Mouse (Mus musculus): ENCODE measurements around the gene Tmem86b.

DNA sequence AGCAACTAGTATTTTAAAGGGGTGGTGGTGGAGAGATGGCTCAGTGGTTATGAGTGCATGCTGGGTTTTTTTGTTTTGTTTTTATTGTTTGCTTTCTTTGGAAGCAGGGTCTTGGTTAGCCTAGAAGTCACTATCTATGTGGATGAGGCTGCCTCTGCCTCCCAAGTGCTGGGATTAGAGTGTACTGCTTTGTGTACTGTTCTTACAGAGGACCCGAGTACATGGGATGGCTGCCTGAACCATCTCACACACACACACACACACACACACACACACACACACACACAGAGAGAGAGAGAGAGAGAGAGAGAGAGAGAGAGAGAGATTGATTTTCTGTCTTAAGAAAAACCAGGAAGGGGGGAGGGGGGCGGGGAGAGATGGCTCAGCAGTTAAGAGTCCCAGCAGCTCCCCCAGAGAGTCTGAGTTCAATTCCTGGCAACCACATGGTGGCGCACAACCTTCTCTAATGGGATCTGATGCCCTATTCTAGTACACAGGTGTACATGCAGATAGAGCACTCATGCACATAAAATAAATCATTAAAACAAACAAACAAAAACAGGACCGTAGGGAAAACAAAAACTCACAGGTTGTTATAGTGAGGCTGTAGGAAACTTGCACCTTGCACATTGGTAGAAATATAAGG lies 7.6 kb downstream of the Tmem86b start:
- TF ChIP-seq CTCF (IDR thresholded peaks at IDR 0.05), result peak; percentile 58
- TF ChIP-seq POLR2A (IDR thresholded peaks at IDR 0.05; ENCODE audit: insufficient read depth, low read depth, low read length), result no peak
- no peak for TF ChIP-seq EP300 (IDR thresholded peaks at IDR 0.05; ENCODE audit: insufficient read depth, low read depth, low read length)

Measured in heart, adult 2 months (tissue).